Mouse (Mus musculus) right cerebral cortex, postnatal 4 days (tissue): ENCODE measurements at regions not wholly inside any gene's neighbourhood (a gene's known extent, or its start where the extent isn't known, plus 50 kb on each side); places are given as distances from the start of the nearest gene placed in this dataset.

Experiments used
- DNase-seq: peaks from one replicate; pipeline ENCODE4 v3.0.0-alpha.2; 2022

- no peak for DNase-seq
Observed at GRCm38 (mm10) chr11:31721908-31722307, 50.2 kb upstream of the Bod1 start.

- DNase-seq, result no peak
Observed at GRCm38 (mm10) chr11:31724506-31724905, 52.8 kb upstream of the Bod1 start.

GRCm38 (mm10) chr11:31725936-31726647, 54.4 kb upstream of the Bod1 start:
- no peak for DNase-seq

- no peak for DNase-seq
Observed at GRCm38 (mm10) chr11:31727289-31727688, 55.6 kb upstream of the Bod1 start.

GRCm38 (mm10) chr11:31729728-31730127, 58.0 kb upstream of the Bod1 start:
- DNase-seq, result no peak

- DNase-seq, result no peak
Observed at GRCm38 (mm10) chr11:31730181-31730580, 58.5 kb upstream of the Bod1 start.

GRCm38 (mm10) chr11:31730680-31731079, 59.0 kb upstream of the Bod1 start:
- DNase-seq, result no peak

GRCm38 (mm10) chr11:31731459-31731858, 59.8 kb upstream of the Bod1 start:
- no peak for DNase-seq

GRCm38 (mm10) chr11:31732342-31732741, 60.7 kb upstream of the Bod1 start:
- no peak for DNase-seq

GRCm38 (mm10) chr11:31732958-31733357, 61.3 kb upstream of the Bod1 start:
- DNase-seq, result no peak

GRCm38 (mm10) chr11:31734091-31734490, 62.4 kb upstream of the Bod1 start:
- DNase-seq, result no peak

- DNase-seq, result no peak
Observed at GRCm38 (mm10) chr11:31735257-31735656, 63.6 kb upstream of the Bod1 start.

GRCm38 (mm10) chr11:31736086-31736485, 64.4 kb upstream of the Bod1 start:
- no peak for DNase-seq

GRCm38 (mm10) chr11:31736556-31737089, 64.9 kb upstream of the Bod1 start:
- no peak for DNase-seq

- no peak for DNase-seq
Observed at GRCm38 (mm10) chr11:31738148-31739021, 66.7 kb upstream of the Bod1 start.

- DNase-seq, result no peak
Observed at GRCm38 (mm10) chr11:31740409-31740808, 68.7 kb upstream of the Bod1 start.

- DNase-seq, result no peak
Observed at GRCm38 (mm10) chr11:31742160-31742559, 70.5 kb upstream of the Bod1 start.

- no peak for DNase-seq
Observed at GRCm38 (mm10) chr11:31744076-31744785, 72.5 kb upstream of the Bod1 start.

- no peak for DNase-seq
Observed at GRCm38 (mm10) chr11:31745028-31745865, 73.6 kb upstream of the Bod1 start.

- no peak for DNase-seq
Observed at GRCm38 (mm10) chr11:31745866-31746248, 74.2 kb upstream of the Bod1 start.

GRCm38 (mm10) chr11:31746488-31746887, 74.8 kb upstream of the Bod1 start:
- no peak for DNase-seq

GRCm38 (mm10) chr11:31746939-31747338, 75.3 kb upstream of the Bod1 start:
- DNase-seq, result no peak
